Comparison of ENCODE assay signal across 35 mouse cellular contexts in genomic region chr19:58767329-58767728, GRCm38 (mm10). TPM values are rescaled to one million over a fixed set of nuclear protein-coding genes. Genes with fewer than 3 reads are reported as not detected.
DNase-seq lines count a peak whose midpoint lies in the region; ATAC-seq and TF ChIP-seq lines count a peak whose summit lies in the region.
"Had no signal": no experiment of that assay in that cellular context is flagged by ENCODE, and none has a peak within 500 bp of the region (broad histone marks: within the 10 kb centered on the region; RNA-seq: fewer than 3 reads in every experiment).

No protein-coding gene starts in this region.

- ATAC-seq in forebrain, embryonic 13.5 days = no peak
- no peak for ATAC-seq in forebrain, postnatal 0 days
- no peak for ATAC-seq in midbrain, embryonic 11.5 days (ENCODE audit: low FRiP score)
- ATAC-seq: CD4-positive, CD25-positive, alpha-beta regulatory T cell, adult 4 months had no signal

- H3K36me3 ChIP-seq in forebrain, embryonic 13.5 days (ENCODE audit: poor library complexity, severe bottlenecking) = no peaks in the 10 kb centered on the region
- no peaks in the 10 kb centered on the region for H3K36me3 ChIP-seq in forebrain, postnatal 0 days (ENCODE audit: insufficient read depth)
- H3K36me3 ChIP-seq in midbrain, embryonic 11.5 days (ENCODE audit: control insufficient read depth, insufficient read depth, low read length) = no peaks in the 10 kb centered on the region
- no peaks in the 10 kb centered on the region for H3K36me3 ChIP-seq in midbrain, embryonic 10.5 days
- H3K36me3 ChIP-seq: embryonic facial prominence, embryonic 10.5 days; embryonic facial prominence, embryonic 13.5 days; hindbrain, embryonic 12.5 days; hindbrain, embryonic 15.5 days had no signal

- peak overlapping the region; percentile 17; the same call in 1 of the 2 replicates for H3K4me2 ChIP-seq in forebrain, embryonic 13.5 days
- no peak overlapping the region for H3K4me2 ChIP-seq in forebrain, postnatal 0 days (ENCODE audit: low read depth)
- no peak overlapping the region for H3K4me2 ChIP-seq in midbrain, embryonic 11.5 days
- H3K4me2 ChIP-seq: embryonic facial prominence, embryonic 13.5 days; heart, embryonic 11.5 days; hindbrain, embryonic 12.5 days; hindbrain, embryonic 15.5 days had no signal

- H3K27me3 ChIP-seq in forebrain, embryonic 13.5 days = peaks cover 9% of the 10 kb centered on the region; the same call in 1 of the 2 replicates
- H3K27me3 ChIP-seq in forebrain, postnatal 0 days (ENCODE audit: insufficient read depth, low read length) = no peaks in the 10 kb centered on the region
- H3K27me3 ChIP-seq in midbrain, embryonic 11.5 days (ENCODE audit: control insufficient read depth, insufficient read depth, low read length) = no peaks in the 10 kb centered on the region
- H3K27me3 ChIP-seq in midbrain, embryonic 10.5 days (ENCODE audit: low read depth, poor library complexity, severe bottlenecking) = peaks cover 34% of the 10 kb centered on the region; the same call in 1 of the 2 replicates
- H3K27me3 ChIP-seq: embryonic facial prominence, embryonic 13.5 days had no signal

- H3K9me3 ChIP-seq in forebrain, embryonic 13.5 days (replicated peaks) = no peaks in the 10 kb centered on the region
- no peaks in the 10 kb centered on the region for H3K9me3 ChIP-seq in forebrain, postnatal 0 days (ENCODE audit: low read length)
- H3K9me3 ChIP-seq in midbrain, embryonic 11.5 days (ENCODE audit: control insufficient read depth, low read length) = no peaks in the 10 kb centered on the region
- no peaks in the 10 kb centered on the region for H3K9me3 ChIP-seq in midbrain, embryonic 10.5 days (replicated peaks)
- H3K9me3 ChIP-seq: embryonic facial prominence, embryonic 10.5 days; embryonic facial prominence, embryonic 13.5 days; hindbrain, embryonic 12.5 days; hindbrain, embryonic 15.5 days had no signal

- TF ChIP-seq CTCF in forebrain, postnatal 0 days (IDR thresholded peaks at IDR 0.05; ENCODE audit: low read depth) = no peak

- H3K4me3 ChIP-seq in forebrain, embryonic 13.5 days = no peak overlapping the region
- H3K4me3 ChIP-seq in forebrain, postnatal 0 days (ENCODE audit: low read depth, low read length) = no peak overlapping the region
- H3K4me3 ChIP-seq in midbrain, embryonic 11.5 days (ENCODE audit: low read depth, low read length) = no peak overlapping the region
- H3K4me3 ChIP-seq in midbrain, embryonic 10.5 days = no peak overlapping the region
- H3K4me3 ChIP-seq: embryonic facial prominence, embryonic 10.5 days; embryonic facial prominence, embryonic 13.5 days; erythroblast, embryonic 14.5 days; gastrocnemius, adult 2 months; hindbrain, embryonic 12.5 days; hindbrain, embryonic 15.5 days had no signal

- H3K4me1 ChIP-seq in forebrain, embryonic 13.5 days = peaks cover 19% of the 10 kb centered on the region
- 0 out of 2 replicates have a peak, but pooled peaks cover 4% of the 10 kb centered on the region for H3K4me1 ChIP-seq in forebrain, postnatal 0 days (ENCODE audit: insufficient read depth)
- no peaks in the 10 kb centered on the region for H3K4me1 ChIP-seq in midbrain, embryonic 11.5 days (ENCODE audit: control insufficient read depth, insufficient read depth, low read length)
- H3K4me1 ChIP-seq in midbrain, embryonic 10.5 days = peaks cover 23% of the 10 kb centered on the region
- H3K4me1 ChIP-seq: hindbrain, embryonic 12.5 days had no signal

- no peak overlapping the region for H3K27ac ChIP-seq in forebrain, embryonic 13.5 days
- H3K27ac ChIP-seq in forebrain, postnatal 0 days (ENCODE audit: low read depth, low read length) = no peak overlapping the region
- no peak overlapping the region for H3K27ac ChIP-seq in midbrain, embryonic 11.5 days (ENCODE audit: low read depth, low read length)
- H3K27ac ChIP-seq in midbrain, embryonic 10.5 days (replicated peaks) = no peak overlapping the region
- H3K27ac ChIP-seq: embryonic facial prominence, embryonic 10.5 days; embryonic facial prominence, embryonic 13.5 days; gastrocnemius, adult 2 months; hindbrain, embryonic 12.5 days; hindbrain, embryonic 15.5 days had no signal

- intact Hi-C loops in left cerebral cortex, postnatal 36 days (cut with DNase I) = loop anchor here (10.0 kb wide), 1 partner anchor 437 kb away; no protein-coding TSS in a partner anchor

- H3K9ac ChIP-seq in forebrain, embryonic 13.5 days = no peak overlapping the region
- no peak overlapping the region for H3K9ac ChIP-seq in forebrain, postnatal 0 days
- no peak overlapping the region for H3K9ac ChIP-seq in midbrain, embryonic 11.5 days (ENCODE audit: low read length)
- H3K9ac ChIP-seq: embryonic facial prominence, embryonic 13.5 days; hindbrain, embryonic 12.5 days; hindbrain, embryonic 15.5 days had no signal

- DNase-seq in forebrain, postnatal 0 days = no peak
- peak; percentile 44 for DNase-seq in midbrain, embryonic 11.5 days (ENCODE audit: low spot score, missing footprints)
- DNase-seq in midbrain, embryonic 10.5 days (ENCODE audit: low spot score) = no peak
- DNase-seq in retina, embryonic 14.5 days (ENCODE audit: low spot score) = peak; percentile 58
- DNase-seq in right cerebral cortex, postnatal 4 days = no peak
- DNase-seq in left cerebral cortex, postnatal 36 days (ENCODE audit: low spot score in 2 of 2) = no peak
- DNase-seq: adrenal gland, adult 2 months; adrenal gland, postnatal 14 days; cerebellum, adult 11-12 months; cerebellum, adult 8-10 months; cerebellum, postnatal 10 days; cerebellum, postnatal 36 days; embryo, embryonic 11 days; gastrocnemius, adult 2 months; gastrocnemius, postnatal 14 days; heart, adult 11 months had no signal

- 5% methylated on average over 6 of the region's 6 CpGs for WGBS in forebrain, embryonic 13.5 days
- 15% methylated on average over 6 of the region's 6 CpGs for whole genome bisulfite sequencing in forebrain, postnatal 0 days
- 26% methylated on average over 6 of the region's 6 CpGs for WGBS in midbrain, embryonic 11.5 days
- WGBS in midbrain, embryonic 10.5 days = 27% methylated on average over 6 of the region's 6 CpGs

RNA-seq across cellular contexts. Expression of gene Pnliprp2, which starts 7.8 kb away (rescaled TPM):
- polyA plus RNA-seq in forebrain, embryonic 13.5 days (2015; fragmentation: Nextera tagmentation; extraction: Ambion mirVana) = 0.21 TPM in 1 of 2 replicates, not detected in the other
- total RNA-seq in forebrain, postnatal 0 days (2014; rRNA removed) = 0.08 TPM in 1 of 2 replicates, not detected in the other
- 0.15 TPM in 1 of 2 replicates, not detected in the other for polyA plus RNA-seq in forebrain, postnatal 0 days (2015; fragmentation: Nextera tagmentation; extraction: Ambion mirVana)
- polyA plus RNA-seq in midbrain, embryonic 11.5 days (2014; fragmentation: Nextera tagmentation; extraction: Ambion mirVana) = not detected in 2 replicates
- polyA plus RNA-seq in midbrain, embryonic 10.5 days (2016; fragmentation: Nextera tagmentation; extraction: Ambion mirVana) = not detected in 2 replicates
- under 1 TPM in 1 of 2 experiments, not detected in 1; 0.20 TPM for total RNA-seq in left cerebral cortex, postnatal 36 days (2021)
- total RNA-seq: adrenal gland, adult 2 months; adrenal gland, postnatal 14 days; gastrocnemius, adult 2 months; gastrocnemius, postnatal 14 days; gastrocnemius, postnatal 4 days; heart, adult 8-10 months; heart, postnatal 25 days; hematopoietic stem cell, adult 5-6 weeks; MEL had no signal
- polyA plus RNA-seq: adrenal gland, adult 2 months; C2C12; CD4-positive, CD25-positive, alpha-beta regulatory T cell, adult 4 months; embryonic facial prominence, embryonic 10.5 days; embryonic facial prominence, embryonic 13.5 days; erythroblast, embryonic 14.5 days; heart, embryonic 14.5 days; heart, postnatal 0 days; hindbrain, embryonic 12.5 days; hindbrain, embryonic 15.5 days had no signal

RNA-seq across cellular contexts. Expression of gene 1700019N19Rik, which starts 26.9 kb away (rescaled TPM):
- polyA plus RNA-seq in forebrain, embryonic 13.5 days (2015; fragmentation: Nextera tagmentation; extraction: Ambion mirVana) = not detected in 2 replicates
- not detected in 2 replicates for total RNA-seq in forebrain, postnatal 0 days (2014; rRNA removed)
- polyA plus RNA-seq in forebrain, postnatal 0 days (2015; fragmentation: Nextera tagmentation; extraction: Ambion mirVana) = not detected in 2 replicates
- not detected in 2 replicates for polyA plus RNA-seq in midbrain, embryonic 11.5 days (2014; fragmentation: Nextera tagmentation; extraction: Ambion mirVana)
- polyA plus RNA-seq in midbrain, embryonic 10.5 days (2016; fragmentation: Nextera tagmentation; extraction: Ambion mirVana) = 0.12 TPM in 1 of 2 replicates, not detected in the other
- total RNA-seq in left cerebral cortex, postnatal 36 days (2021) = 1 to 10 TPM in 1 of 2 experiments, not detected in 1; 1.1 TPM
- total RNA-seq: adrenal gland, postnatal 14 days; gastrocnemius, adult 2 months; gastrocnemius, postnatal 14 days; gastrocnemius, postnatal 4 days; heart, adult 8-10 months; heart, postnatal 25 days; hematopoietic stem cell, adult 5-6 weeks; MEL had no signal
- polyA plus RNA-seq: adrenal gland, adult 2 months; C2C12; CD4-positive, CD25-positive, alpha-beta regulatory T cell, adult 4 months; embryonic facial prominence, embryonic 13.5 days; erythroblast, embryonic 14.5 days; heart, embryonic 11.5 days; heart, embryonic 14.5 days; heart, postnatal 0 days; hindbrain, embryonic 12.5 days; hindbrain, embryonic 15.5 days; intestine, embryonic 14.5 days had no signal

RNA-seq across cellular contexts. Expression of gene Pnliprp1, which starts 38.6 kb away (rescaled TPM):
- polyA plus RNA-seq in forebrain, embryonic 13.5 days (2015; fragmentation: Nextera tagmentation; extraction: Ambion mirVana) = 0.71 and 7.2 TPM in 2 replicates
- total RNA-seq in forebrain, postnatal 0 days (2014; rRNA removed) = 1.5 TPM in 1 of 2 replicates, not detected in the other
- 0.15 and 0.21 TPM in 2 replicates for polyA plus RNA-seq in forebrain, postnatal 0 days (2015; fragmentation: Nextera tagmentation; extraction: Ambion mirVana)
- 0.48 TPM in 1 of 2 replicates, not detected in the other for polyA plus RNA-seq in midbrain, embryonic 11.5 days (2014; fragmentation: Nextera tagmentation; extraction: Ambion mirVana)
- 0.14 and 0.22 TPM in 2 replicates for polyA plus RNA-seq in midbrain, embryonic 10.5 days (2016; fragmentation: Nextera tagmentation; extraction: Ambion mirVana)
- total RNA-seq in left cerebral cortex, postnatal 36 days (2021) = under 1 TPM in 1 of 2 experiments, not detected in 1; 0.67 TPM
- total RNA-seq: adrenal gland, adult 2 months; gastrocnemius, adult 2 months; gastrocnemius, postnatal 14 days; gastrocnemius, postnatal 4 days; heart, adult 8-10 months; heart, postnatal 25 days; hematopoietic stem cell, adult 5-6 weeks; MEL had no signal
- polyA plus RNA-seq: adrenal gland, adult 2 months; C2C12; CD4-positive, CD25-positive, alpha-beta regulatory T cell, adult 4 months; cortical plate, adult 2 months; embryonic facial prominence, embryonic 13.5 days; erythroblast, embryonic 14.5 days; frontal cortex, adult 2 months; hindbrain, embryonic 12.5 days had no signal

Comparison
In these comparisons a context has a peak if more than half of its experiments do, and no peak if none do; other contexts are left out.
1. DNase-seq: peak in midbrain, embryonic 11.5 days (single experiment) and retina, embryonic 14.5 days (single experiment); none in forebrain, postnatal 0 days (single experiment), midbrain, embryonic 10.5 days (single experiment), right cerebral cortex, postnatal 4 days (single experiment) and left cerebral cortex, postnatal 36 days (0 of 2).